Mouse (Mus musculus) layer of hippocampus, adult 18-20 months (tissue): ENCODE data around the gene Mid1. TPM values are rescaled to one million over a fixed set of nuclear protein-coding genes. Genes with fewer than 3 reads are reported as not detected.

ENCODE experiments used
- DNase-seq, 2 experiments: peaks; one replicate each; pipeline ENCODE4 v3.0.0; 2022; ENCODE audit warnings: low spot score in 2 of 2
- total RNA-seq, 2 experiments: library from RNA; stranded (reverse); gene quantifications; 2 replicates each; pipeline ENCODE4 v1.2.3; 2021

The Mid1 gene
- total RNA-seq, 2 experiments from 2014 or later = 5.8 to 12.4 TPM

DNA sequence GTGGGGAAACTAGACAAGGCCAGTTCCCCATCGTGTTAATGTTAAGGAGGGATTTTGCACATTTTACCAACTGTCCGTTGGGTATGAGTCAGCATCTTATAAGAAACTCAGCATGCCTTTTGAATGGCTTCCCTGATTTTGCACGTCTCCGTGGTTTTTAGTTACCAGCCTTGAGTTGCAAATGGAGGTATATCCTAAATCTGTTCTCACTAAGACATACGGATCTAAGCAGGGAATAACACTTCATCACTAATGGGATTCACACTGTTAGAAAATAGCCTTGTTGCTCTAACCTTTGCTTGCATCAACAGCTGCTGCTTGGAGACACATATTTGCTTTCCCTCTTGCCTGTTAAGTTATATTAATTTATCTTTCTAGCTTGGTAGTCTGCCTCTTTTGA lies 126.3 kb downstream of the Mid1 start:
- no peak for DNase-seq

DNA sequence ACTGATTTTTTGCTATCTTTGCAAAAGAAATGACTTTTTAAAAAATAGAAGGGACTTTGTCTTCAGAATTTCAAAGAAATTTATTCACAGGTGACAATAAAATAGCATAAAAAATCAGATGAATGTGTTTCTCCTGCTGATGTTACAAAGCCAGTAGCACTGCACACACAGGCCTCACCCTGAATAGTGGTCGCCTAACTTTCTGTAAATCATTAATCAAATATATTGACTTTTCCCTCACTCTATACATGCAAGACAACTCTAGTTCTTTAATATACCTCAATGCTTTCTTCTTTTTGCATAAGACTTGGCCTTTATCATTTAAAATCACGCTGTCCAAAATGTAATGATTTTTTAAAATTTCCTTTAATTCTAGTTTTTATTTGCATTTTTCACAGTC lies 126.8 kb downstream of the Mid1 start:
- no peak for DNase-seq

DNA sequence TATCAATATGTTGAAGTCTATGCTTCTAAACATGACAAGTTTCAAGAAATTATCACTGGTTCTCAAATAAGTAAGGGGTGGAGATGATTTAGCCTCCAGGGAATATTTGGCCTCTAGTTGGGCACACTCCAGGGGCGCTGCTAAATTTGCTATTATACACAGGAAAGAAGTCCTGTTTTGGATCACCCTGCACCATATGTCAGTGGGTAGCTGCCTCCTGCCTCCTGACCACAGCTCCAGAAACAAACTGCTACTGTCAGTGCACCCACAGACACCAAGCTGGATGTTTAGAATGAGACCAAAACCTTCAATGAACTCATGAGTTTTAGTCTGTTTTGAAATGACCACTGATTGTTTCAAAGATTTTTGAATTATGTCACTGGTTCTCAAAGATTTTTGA lies 128.7 kb downstream of the Mid1 start:
- DNase-seq = no peak

DNA sequence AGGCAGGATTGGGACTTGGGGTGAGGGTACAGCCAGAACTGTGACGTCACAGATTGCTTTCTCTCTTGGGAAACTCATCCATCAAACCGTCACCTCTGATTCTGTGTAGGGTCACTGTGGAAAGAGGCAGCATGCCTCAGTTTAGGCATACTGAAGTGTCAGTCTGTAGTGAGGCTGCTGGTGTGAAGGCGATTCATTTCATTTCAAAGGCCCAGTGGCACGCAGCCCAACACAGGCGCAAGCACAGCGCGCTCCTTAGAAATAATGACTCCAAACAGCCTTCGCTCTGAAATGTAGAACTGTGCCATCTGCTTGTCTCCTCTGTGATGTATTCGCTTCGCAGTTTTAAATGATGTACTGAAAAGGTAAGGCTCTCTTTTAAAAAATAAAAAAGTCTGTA lies 141.9 kb downstream of the Mid1 start:
- DNase-seq = peak; percentile 19 to 66

DNA sequence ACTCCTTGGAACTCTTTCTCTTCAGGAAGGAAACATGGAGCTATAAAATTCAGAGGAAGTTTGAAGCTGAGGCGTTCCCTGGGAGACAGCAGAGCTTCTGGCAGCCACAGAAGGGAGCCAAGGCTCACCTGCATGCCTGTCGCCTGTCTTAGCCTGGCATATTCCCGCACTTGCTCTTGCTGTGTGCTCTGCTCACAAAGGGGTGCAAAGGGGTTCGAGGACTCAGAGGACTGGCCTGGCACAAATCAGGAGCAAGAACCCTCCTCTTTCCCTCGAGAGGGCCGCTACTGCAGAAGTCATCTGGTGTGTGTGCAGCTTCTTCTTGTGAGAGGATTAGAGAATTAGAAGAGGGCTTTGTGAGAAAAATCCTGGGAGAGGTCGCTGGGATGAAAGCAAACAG lies 142.7 kb downstream of the Mid1 start:
- DNase-seq = no peak

DNA sequence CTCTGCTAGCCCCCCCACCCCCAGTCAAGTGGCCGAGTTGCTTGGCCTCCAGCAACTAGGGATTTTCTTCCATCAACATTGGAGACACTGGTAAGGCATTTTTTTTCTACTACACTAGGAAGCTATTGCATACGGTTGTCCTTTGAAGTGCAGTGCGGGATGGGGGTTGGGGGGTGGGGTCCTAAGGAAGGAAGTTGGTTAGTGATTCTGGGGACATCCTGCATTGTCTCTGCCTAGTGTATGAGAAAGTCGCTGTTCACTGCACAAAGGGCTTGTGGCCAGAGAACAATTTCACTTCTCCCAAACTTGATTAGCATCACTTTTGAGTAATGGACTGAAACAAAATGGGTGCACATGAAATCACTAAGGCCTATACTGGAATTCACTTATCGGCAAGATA lies 143.1 kb downstream of the Mid1 start:
- DNase-seq = no peak

DNA sequence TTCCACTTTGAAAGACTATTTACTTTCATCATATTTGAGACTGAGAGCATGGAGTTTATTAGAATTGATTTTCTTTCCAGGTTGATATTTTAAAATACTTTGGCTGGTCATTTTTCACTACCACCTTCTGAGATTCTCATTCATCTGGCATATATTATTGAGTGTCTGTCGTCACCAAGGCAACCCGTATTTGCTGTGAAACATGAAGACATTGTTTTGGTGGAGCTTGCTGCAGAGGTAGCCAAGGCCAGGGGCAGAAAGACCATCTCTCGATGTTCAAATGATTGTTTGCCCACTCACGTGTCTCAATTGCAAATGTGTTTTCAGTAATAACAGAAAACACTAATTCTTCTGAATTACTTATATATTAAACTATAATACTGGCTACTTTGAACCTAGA lies 145.1 kb downstream of the Mid1 start:
- DNase-seq = no peak

DNA sequence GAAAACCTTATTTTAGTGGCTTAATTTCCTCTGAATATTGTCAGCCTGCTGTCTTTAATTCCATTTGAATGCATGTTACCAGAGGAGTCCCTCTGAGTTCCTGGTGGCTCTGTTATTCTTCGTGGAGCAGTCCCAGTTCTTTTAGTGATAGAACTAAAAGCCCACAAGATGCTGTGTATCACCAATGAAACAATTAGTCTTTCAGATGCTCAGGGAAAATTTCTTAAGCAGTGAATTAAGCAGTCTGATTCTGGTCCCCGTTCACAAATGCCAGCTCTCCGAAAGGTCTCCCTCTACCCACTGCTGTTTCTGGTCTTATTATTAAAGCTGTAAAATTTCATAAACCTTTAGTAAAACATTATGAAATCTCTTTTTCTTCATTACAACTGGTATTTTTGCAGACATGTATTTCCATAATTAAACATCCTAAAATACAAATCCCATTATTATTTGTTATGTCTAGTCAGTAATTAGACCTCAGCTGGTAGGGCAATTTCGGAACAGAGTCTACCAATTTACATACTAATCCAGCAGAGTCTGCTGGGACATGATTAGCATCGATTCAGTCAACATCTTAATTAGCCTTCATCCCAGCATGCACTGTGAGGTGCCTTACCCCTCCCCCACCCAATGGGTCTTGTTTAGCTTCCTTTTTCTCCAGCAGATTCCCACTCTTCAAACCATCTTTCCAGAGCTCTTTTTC lies 153.1 kb downstream of the Mid1 start:
- peak in 1 of 2 experiments; percentile 55 for DNase-seq

DNA sequence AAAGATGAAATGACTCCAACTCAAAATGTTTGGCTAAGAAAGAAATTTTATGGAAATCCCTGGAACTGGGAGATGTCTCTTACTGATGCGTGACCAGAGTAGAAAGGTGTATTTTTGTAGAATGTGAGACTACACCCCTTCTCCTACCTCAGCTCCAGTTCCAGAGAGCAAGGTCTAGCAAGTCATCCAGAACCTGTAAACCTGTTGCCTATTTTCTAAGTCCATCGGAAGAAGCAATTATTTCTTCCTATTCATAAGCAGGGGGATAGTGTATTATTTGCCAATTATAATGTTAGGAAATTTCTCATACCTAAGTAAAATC lies 153.6 kb downstream of the Mid1 start:
- DNase-seq = no peak

DNA sequence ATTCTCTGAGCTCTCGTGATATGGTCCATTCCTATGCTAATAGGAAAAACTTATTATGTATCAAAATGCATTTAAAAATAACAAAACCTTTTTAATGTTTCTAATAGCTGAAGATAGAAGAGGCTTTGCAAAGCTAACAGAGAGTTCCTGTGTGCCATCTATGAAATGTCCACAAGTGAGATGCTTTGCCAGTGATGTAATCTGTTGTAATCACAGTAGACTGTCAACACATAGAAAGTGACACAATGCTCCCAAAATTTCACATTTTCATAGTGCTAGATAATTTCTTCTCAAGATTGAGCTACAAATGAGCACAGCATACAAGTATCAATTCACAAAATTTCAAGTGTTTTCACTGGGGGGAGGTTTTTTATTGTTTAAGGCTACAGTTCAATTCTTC lies 158.3 kb downstream of the Mid1 start:
- DNase-seq = no peak

DNA sequence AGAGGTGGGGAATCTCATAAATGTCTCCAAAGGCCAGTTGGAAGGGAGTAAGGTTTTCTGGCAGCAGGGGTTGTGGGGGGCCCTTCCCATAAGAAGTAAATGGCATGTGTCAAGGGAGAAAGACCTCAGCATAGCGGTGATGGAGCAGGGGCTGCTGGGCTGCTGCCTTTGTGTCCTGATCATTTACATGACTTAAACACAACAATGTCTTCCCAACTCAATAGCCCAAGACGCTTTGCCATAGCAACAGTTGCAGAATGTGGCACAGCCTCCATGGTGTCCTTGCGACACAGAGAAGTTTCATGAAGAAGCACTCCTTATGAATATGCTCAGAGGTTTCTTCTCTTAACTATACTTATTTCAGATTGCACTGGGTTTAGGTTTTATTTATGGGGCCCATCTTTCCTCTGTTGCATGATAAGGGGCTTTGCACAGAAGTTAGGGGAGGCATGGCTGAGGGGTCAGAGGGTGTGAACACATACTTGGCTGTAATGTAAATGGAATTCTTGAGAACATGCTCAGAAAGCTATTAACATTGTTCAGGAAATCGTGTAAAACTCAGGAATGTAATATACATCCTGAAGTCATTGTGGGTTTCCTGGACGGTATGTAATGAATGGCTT lies 159.3 kb downstream of the Mid1 start:
- no peak for DNase-seq

DNA sequence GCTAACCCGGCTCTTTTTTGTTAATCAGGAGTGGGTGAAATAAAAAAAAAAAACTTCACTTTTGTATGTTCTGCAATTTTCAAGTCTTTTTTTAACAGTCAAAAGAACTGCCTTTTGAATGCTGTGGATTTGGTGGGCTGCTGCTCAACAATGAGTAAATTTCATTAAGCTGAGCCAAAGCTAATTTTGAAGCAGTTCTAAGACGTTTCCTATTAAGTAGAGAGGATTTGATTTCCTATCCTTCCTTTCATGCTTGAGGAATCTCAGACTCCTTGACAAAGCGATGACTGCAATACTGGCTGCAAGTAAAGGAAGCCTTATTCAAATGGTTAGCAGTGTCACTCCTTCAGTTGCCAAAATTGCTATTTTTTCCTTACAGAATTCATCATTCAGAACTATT lies 161.2 kb downstream of the Mid1 start:
- no peak for DNase-seq

DNA sequence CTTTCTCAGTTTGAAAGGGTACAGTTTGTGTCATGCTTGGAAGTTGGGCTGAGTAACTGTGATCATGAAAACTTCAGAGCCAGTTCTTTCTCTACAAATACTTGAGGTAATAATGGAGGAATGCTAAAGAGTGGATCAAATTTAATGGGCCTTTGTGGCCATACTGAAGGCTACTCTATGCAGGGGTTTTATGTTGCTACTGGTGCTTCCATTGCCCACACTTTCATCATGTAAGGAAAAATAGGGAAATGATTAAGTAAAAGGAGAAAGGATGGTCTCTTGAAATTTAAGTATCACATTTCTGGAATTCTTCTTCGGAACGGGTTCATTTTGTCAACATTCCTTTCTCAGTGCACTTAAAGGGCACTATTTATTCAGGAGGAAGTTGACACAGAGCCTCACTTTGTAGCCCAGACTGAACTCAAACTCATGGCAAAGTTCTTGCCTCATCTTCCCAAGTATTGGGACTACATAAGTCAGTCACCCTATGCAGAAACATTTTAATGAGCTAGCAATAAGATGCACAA lies 176.3 kb downstream of the Mid1 start:
- no peak for DNase-seq

DNA sequence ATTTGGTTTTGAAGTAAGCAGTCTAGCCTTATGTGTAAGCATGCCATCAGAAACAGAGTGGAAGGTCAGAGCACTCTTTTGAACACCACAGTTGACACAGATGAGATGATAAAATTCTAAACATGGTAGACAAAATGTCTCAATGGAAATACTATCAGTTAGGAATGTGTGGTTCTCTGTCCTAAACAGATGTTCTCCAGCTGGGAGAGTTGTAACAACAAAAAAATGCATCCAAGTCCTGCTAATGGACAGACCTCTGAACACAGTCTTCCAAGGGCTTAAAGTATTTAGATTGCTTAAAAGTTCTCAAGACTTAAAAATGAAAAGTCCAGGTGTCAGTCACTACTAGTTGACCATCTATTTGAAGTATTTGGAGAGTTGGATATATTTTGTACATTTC lies 177.4 kb downstream of the Mid1 start:
- no peak for DNase-seq

DNA sequence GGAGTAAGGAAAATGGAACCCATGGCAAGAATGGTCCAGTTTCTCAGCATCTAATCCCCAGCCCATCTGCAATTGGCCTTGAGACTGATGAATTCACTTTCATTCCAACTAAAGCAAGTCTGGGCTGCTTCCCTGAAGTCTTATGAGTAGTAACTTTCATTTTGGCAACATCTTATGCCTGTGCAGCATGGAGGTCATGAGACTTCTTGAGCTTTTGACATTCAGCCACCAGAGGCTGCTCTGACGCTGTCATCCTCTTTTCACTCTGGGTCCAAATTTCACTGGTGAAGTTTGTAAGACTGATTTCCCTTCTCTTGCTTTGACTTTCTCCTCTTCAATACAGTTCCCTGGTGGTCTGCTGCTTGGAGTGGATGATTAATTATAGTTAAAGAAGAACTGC lies 177.8 kb downstream of the Mid1 start:
- peak in 1 of 2 experiments; percentile 19 for DNase-seq

DNA sequence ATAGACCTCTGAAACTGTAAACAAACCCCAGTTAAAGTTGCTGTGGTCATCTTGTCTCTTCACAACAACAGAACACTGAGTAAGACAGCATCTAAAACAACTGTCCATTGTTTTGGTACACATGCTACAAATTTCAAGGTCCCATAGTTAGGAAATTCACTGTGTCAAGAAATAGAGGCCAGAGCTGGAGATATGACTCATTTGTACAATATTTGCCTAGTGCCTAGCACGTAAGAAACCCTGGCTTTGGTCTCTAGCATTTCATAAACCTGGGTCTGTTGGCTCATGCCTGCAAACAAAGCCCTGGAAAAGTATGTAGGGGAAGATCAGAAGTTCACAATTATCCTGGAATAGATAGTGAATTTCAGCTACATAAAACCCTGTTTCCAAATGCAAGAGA lies 178.8 kb downstream of the Mid1 start:
- DNase-seq = no peak

DNA sequence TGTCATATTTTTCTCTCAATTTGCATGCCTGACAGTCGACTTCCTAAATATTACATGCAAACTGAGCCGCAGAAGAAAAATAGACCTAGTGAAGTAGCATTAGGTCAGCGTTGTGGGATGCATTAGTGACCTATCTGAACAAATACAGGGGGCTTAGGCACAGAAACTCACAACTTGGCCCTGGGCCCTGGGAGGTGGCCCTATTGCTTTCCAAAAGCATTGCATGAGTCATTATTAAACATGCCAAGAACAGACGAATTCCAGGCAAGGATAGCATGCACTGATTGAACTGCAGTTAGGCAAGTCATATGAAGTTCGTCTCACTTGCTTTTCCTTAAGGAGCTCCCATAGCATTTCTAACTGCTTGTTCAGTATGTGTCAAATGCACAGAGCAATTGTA lies 183.2 kb downstream of the Mid1 start:
- DNase-seq = no peak

DNA sequence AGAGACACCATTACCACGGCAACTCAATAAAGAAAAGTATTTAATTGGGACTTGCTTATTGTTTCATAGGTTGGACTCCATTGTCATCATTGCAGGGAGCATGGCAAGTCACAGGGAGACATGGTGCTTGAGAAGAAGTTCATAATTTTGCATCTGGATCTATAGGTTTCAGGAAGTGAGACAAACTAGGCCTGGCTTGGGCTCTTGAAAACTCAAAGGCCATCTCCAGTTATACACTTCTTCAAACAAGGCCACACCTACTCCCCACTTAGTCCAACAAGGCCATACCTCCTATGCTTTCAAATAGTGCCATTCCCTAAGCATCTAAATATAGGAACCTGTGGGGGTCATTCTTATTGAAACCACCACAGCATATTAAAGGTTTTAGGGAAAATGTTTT lies 189.5 kb downstream of the Mid1 start:
- DNase-seq = no peak

DNA sequence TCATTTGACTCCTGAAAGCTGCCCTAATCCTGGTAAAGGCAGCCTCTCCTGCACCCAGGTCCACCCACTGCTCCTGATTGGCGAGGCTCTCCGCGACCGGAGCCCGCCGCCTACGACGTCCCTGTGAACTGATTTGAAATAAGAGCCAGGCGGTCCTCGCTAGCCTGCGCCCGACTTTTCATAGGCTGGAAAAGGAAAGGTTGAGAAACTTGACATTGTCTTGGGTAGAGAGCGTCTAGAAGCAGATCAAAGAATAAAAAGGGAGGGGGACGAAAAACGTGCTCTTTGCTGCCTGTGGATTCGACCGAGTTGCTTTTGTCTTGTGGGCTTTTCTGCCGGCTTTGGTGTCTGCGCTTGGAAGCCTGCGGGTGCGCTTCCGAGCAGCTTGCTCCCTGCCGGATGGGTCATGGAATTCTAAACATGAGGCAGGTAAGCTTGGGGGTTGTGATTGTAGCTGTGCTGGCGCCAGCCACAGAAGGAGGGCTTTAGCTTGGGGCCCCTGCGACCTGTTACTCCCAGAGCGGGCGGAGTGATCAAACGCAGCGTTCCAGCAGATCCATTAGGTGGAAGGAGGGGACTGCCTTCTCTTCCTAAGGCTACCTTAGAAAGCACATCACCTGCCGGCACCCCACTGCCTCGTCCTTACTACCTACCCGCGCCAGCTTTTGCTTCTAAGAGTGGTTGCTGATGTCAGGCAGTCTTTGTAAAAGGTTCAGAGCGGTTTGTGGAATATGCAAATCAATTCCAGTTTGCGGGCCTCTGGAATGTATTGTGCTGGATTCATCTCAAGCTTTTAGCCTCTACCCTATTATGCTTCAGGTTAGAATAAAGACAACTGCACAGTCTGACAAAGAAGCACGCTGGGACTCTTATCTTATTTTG lies 194.7 kb downstream of the Mid1 start:
- DNase-seq = peak; percentile 37 to 70

DNA sequence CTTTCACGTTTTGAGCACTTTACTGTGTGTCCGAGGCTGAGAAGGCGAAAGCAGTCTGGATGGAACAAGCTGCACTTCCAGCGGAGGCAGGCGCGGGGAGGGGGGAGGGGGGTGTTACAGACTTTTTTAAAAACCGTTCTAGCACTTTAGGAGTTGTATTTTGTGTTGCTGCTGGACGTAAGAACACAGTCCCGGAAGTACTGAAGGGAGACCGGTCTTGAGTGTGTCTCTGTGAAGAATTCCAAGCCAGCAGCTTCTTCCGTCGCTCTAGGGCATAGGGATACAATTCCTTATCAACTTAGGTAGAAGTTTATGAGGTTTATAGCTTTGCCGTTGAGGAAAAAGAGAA lies 195.3 kb downstream of the Mid1 start:
- no peak for DNase-seq

DNA sequence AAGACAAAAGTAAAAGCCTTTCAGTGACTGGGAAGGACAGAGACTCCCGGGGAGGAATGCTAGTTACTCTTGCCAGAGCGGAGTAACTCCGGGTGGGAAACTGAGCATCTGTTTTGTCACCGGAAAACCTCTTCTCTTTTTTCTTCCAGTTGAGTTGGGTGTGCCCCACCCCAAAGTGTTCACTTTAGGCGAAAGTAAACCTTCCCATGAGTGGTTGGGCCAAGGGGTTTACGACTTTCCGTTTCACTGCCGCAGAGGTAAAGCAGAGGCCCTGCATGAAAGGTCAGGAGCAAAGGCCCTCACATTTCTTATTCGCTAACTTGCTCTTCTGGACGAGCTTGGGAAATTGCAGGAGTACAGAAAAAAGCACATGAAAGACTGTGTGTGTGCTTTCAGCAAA lies 195.8 kb downstream of the Mid1 start:
- DNase-seq = no peak
